9 mouse cellular contexts compared by ENCODE assay signal in the genomic region with DNA sequence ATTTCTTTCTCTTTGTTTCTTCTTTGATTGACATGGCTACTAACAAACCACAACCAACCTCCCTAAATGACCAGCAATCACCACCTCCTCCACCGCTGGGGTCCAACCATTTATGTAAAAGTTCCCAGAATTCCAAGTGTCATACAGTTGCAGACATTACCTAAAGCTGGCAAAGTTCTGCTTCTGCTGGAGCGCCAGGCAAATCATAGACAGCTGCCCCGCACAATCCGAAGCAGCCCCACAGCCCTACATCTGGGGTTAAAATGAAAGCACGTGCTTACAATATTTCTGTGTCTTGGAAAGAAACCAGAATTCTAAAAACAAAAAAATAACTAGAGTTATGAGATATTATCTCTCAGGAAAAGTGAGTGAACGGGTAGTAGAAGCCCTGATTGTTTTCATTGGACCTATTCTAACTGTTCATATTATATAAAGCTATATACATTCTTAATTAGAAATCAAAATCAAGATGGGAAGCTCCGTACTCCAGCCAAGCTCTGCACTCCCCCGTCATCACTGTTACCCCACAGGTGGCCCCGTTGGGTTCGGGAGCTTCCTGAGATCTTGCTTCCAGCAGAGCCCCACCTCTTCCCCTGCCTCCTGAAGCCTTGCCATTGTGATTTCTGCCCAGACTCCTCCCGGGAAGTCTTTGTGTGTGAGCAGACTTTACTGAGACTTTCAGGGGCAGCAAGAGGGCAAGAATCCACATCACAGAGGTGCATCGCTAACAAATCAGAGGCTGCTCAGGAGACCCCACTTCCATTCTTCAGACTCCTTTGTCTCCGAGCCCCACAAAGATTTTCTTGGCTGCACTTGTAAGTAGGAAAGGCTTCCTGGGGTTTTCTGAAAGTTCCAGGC. TPM values are rescaled to one million over a fixed set of nuclear protein-coding genes. Genes with fewer than 3 reads are reported as not detected.
DNase-seq lines count a peak whose midpoint lies in the region; ATAC-seq and TF ChIP-seq lines count a peak whose summit lies in the region.
"Had no signal": no experiment of that assay in that cellular context is flagged by ENCODE, and none has a peak within 500 bp of the region (broad histone marks: within the 10 kb centered on the region; RNA-seq: fewer than 3 reads in every experiment).

No protein-coding gene starts in this region.

- peak; percentile 7 for DNase-seq in adrenal gland, adult 2 months
- no peak for DNase-seq in adrenal gland, adult 18-20 months (ENCODE audit: low spot score in 2 of 2)
- no peak for DNase-seq in forebrain, postnatal 0 days
- DNase-seq in intestine, embryonic 14.5 days (ENCODE audit: low spot score) = peak; percentile 65
- DNase-seq in lung, postnatal 0 days (ENCODE audit: low spot score) = no peak
- DNase-seq in yolk sac, embryonic 10.5 days (ENCODE audit: low spot score) = peak; percentile 5
- no peak for DNase-seq in cerebellum, postnatal 25 days
- no peak for DNase-seq in right cerebral cortex, postnatal 14 days

- 31% methylated on average over 13 of the region's 13 CpGs for WGBS in forebrain, postnatal 0 days
- WGBS in intestine, embryonic 14.5 days = 29% methylated on average over 13 of the region's 13 CpGs
- WGBS in lung, postnatal 0 days = 25% methylated on average over 13 of the region's 13 CpGs

- peak overlapping the region; percentile 30 for H3K4me2 ChIP-seq in forebrain, postnatal 0 days (ENCODE audit: low read depth)
- H3K4me2 ChIP-seq in intestine, embryonic 14.5 days (ENCODE audit: low read length) = peak overlapping the region; percentile 47
- peak overlapping the region; percentile 42 for H3K4me2 ChIP-seq in lung, postnatal 0 days (replicated peaks; ENCODE audit: low read depth, low read length)

- no peak overlapping the region for H3K4me3 ChIP-seq in forebrain, postnatal 0 days (ENCODE audit: low read depth, low read length)
- peak overlapping the region; percentile 20 for H3K4me3 ChIP-seq in intestine, embryonic 14.5 days (ENCODE audit: low read depth, low read length)
- H3K4me3 ChIP-seq in lung, postnatal 0 days (ENCODE audit: low read depth, low read length) = peak overlapping the region; percentile 28

- TF ChIP-seq CTCF in forebrain, postnatal 0 days (IDR thresholded peaks at IDR 0.05; ENCODE audit: low read depth) = no peak
- no peak for TF ChIP-seq CTCF in lung, postnatal 0 days (IDR thresholded peaks at IDR 0.05)

- H3K9me3 ChIP-seq in forebrain, postnatal 0 days (ENCODE audit: low read length) = no peaks in the 10 kb centered on the region
- no peaks in the 10 kb centered on the region for H3K9me3 ChIP-seq in intestine, embryonic 14.5 days (ENCODE audit: control insufficient read depth, low read length)
- H3K9me3 ChIP-seq in lung, postnatal 0 days (ENCODE audit: low read length) = no peaks in the 10 kb centered on the region

- TF ChIP-seq EP300 in lung, postnatal 0 days (IDR thresholded peaks at IDR 0.05) = no peak

- no peak overlapping the region for H3K9ac ChIP-seq in forebrain, postnatal 0 days
- H3K9ac ChIP-seq in intestine, embryonic 14.5 days (ENCODE audit: low read length) = peak overlapping the region; percentile 12
- H3K9ac ChIP-seq in lung, postnatal 0 days (replicated peaks; ENCODE audit: low read depth) = no peak overlapping the region

- no peaks in the 10 kb centered on the region for H3K36me3 ChIP-seq in forebrain, postnatal 0 days (ENCODE audit: insufficient read depth)
- no peaks in the 10 kb centered on the region for H3K36me3 ChIP-seq in intestine, embryonic 14.5 days (ENCODE audit: control insufficient read depth, insufficient read depth, low read length)
- no peaks in the 10 kb centered on the region for H3K36me3 ChIP-seq in lung, postnatal 0 days (ENCODE audit: insufficient read depth, low read length)

- H3K27ac ChIP-seq in forebrain, postnatal 0 days (ENCODE audit: low read depth, low read length) = no peak overlapping the region
- peak overlapping the region; percentile 54; the same call in 1 of the 2 replicates for H3K27ac ChIP-seq in intestine, embryonic 14.5 days (ENCODE audit: low read depth)
- no peak overlapping the region for H3K27ac ChIP-seq in lung, postnatal 0 days (ENCODE audit: low read length)

- ATAC-seq in forebrain, postnatal 0 days = no peak
- no peak for ATAC-seq in intestine, embryonic 14.5 days (replicated peaks; ENCODE audit: low FRiP score, low TSS enrichment, low read depth)
- 0 out of 2 replicates have a peak, but pooled peaks have one; percentile 37 for ATAC-seq in lung, postnatal 0 days

- H3K27me3 ChIP-seq in forebrain, postnatal 0 days (ENCODE audit: insufficient read depth, low read length) = no peaks in the 10 kb centered on the region
- H3K27me3 ChIP-seq in intestine, embryonic 14.5 days (replicated peaks; ENCODE audit: control insufficient read depth, insufficient read depth, low read length) = no peaks in the 10 kb centered on the region
- H3K27me3 ChIP-seq in lung, postnatal 0 days (replicated peaks; ENCODE audit: insufficient read depth, low read length) = no peaks in the 10 kb centered on the region

- no peaks in the 10 kb centered on the region for H3K4me1 ChIP-seq in forebrain, postnatal 0 days (ENCODE audit: insufficient read depth)
- H3K4me1 ChIP-seq in intestine, embryonic 14.5 days (replicated peaks; ENCODE audit: control insufficient read depth, insufficient read depth, low read length) = 0 out of 2 replicates have a peak, but pooled peaks cover 2% of the 10 kb centered on the region
- 0 out of 2 replicates have a peak, but pooled peaks cover 4% of the 10 kb centered on the region for H3K4me1 ChIP-seq in lung, postnatal 0 days (ENCODE audit: insufficient read depth, low read depth, low read length)

RNA-seq across cellular contexts. Expression of gene 4933402J07Rik, which starts 6.3 kb away (rescaled TPM):
- not detected for total RNA-seq in adrenal gland, adult 2 months (2021)
- not detected in 2 replicates for polyA plus RNA-seq in adrenal gland, adult 2 months (2012; rRNA removed)
- not detected for total RNA-seq in adrenal gland, adult 18-20 months (2021)
- total RNA-seq in forebrain, postnatal 0 days (2014; rRNA removed) = not detected in 2 replicates
- not detected in 2 replicates for polyA plus RNA-seq in forebrain, postnatal 0 days (2015; fragmentation: Nextera tagmentation; extraction: Ambion mirVana)
- not detected in 2 replicates for polyA plus RNA-seq in intestine, embryonic 14.5 days (2014; fragmentation: Nextera tagmentation; extraction: Ambion mirVana)
- polyA plus RNA-seq in lung, postnatal 0 days (2015; fragmentation: Nextera tagmentation; extraction: Ambion mirVana) = not detected in 2 replicates
- polyA plus RNA-seq: cortical plate, adult 2 months had no signal

Comparison
In these comparisons a context has a peak if more than half of its experiments do, and no peak if none do; other contexts are left out.
1. DNase-seq: peak in adrenal gland, adult 2 months (single experiment), intestine, embryonic 14.5 days (single experiment) and yolk sac, embryonic 10.5 days (single experiment); none in adrenal gland, adult 18-20 months (0 of 2), forebrain, postnatal 0 days (single experiment), lung, postnatal 0 days (single experiment), cerebellum, postnatal 25 days (0 of 2) and right cerebral cortex, postnatal 14 days (single experiment).
2. Peak in every context shown above with its lines, with median percentiles within 50 percentile points of each other: H3K4me2 ChIP-seq.